Mouse (Mus musculus) neutrophil, adult 83 days (primary cell): ENCODE data around the gene Atp4b. TPM values are rescaled to one million over a fixed set of nuclear protein-coding genes. Genes with fewer than 3 reads are reported as not detected.

Source experiments
- total RNA-seq, 2 experiments: library from RNA; stranded (reverse); gene quantifications; one replicate each; pipeline ENCODE4 v1.2.4; 2023

Gene Atp4b
- not detected for total RNA-seq

GRCm38 (mm10) chr8:13396725-13397124 lies at the start of gene Atp4b:
Atp4b (minus strand) TSS chr8:13396825.

GRCm38 (mm10) chr8:13434889-13435288 lies 38.3 kb upstream of the Atp4b start, which contains the start of gene Tmem255b:
Tmem255b (plus strand) TSS chr8:13435189.

GRCm38 (mm10) chr8:13404666-13405131 lies 8.1 kb upstream of the Atp4b start, which contains the start of gene Grk1:
Grk1 (plus strand) TSS chr8:13405081.

GRCm38 (mm10) chr8:13338255-13338860 lies 58.3 kb downstream of the Atp4b start, which contains the start of gene Tfdp1:
Tfdp1 (plus strand) TSS chr8:13338751.

Other genes with a start within 250 kb of the Atp4b start
- 100 to 1,000 TPM; 332 to 340 TPM for gene Lamp1, start 237.7 kb downstream of the Atp4b start, total RNA-seq
- under 1 TPM; 0.66 to 0.99 TPM for gene Grtp1, start 196.2 kb downstream of the Atp4b start, total RNA-seq
- under 1 TPM; 0.75 to 0.99 TPM for gene Adprhl1, start 142.7 kb downstream of the Atp4b start, total RNA-seq
- 10 to 100 TPM in 1 of 2 experiments, 1 to 10 TPM in 1; 9.3 to 10.7 TPM for gene Dcun1d2, start 108.7 kb downstream of the Atp4b start, total RNA-seq
- 10 to 100 TPM; 48.6 to 49.7 TPM for gene Tmco3, start 108.6 kb downstream of the Atp4b start, total RNA-seq
- 100 to 1,000 TPM; 173 to 183 TPM for gene Tfdp1, start 58.1 kb downstream of the Atp4b start, total RNA-seq
- gene Grk1, start 8.3 kb upstream of the Atp4b start, total RNA-seq, result not detected
- gene Tmem255b, start 38.4 kb upstream of the Atp4b start, total RNA-seq, result not detected
- under 1 TPM; 0.31 to 0.68 TPM for gene Gas6, start 97.7 kb upstream of the Atp4b start, total RNA-seq
- gene 1700029H14Rik, start 165.6 kb upstream of the Atp4b start, total RNA-seq, result 1 to 10 TPM in 1 of 2 experiments, under 1 TPM in 1; 0.42 to 1.9 TPM